Mouse (Mus musculus): ENCODE measurements around the gene Zfpm1.

DNA sequence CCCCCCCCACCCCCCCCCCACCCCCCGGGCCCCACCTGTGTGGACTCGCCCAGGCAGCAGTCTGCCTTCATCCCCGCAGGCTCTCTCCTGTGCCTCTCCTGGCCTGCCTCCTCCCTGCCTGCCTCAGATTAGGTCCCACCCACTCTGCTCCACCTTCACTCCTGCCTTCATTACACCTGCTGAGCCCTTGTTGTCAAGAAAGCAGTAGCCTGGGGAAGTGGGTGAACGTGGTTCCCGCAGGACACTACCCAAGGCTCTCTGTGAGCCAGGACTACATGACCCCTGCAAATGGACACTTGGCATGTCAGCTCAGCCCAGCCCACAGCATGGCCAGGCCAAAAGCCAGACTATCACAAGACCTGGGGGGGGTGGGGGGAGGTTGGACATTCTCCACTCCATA, 62.3 kb downstream of the Zfpm1 start:
- TF ChIP-seq POLR2A (IDR thresholded peaks at IDR 0.05; ENCODE audit: extremely low read depth, insufficient read depth, low read length) (no peak), CTCF (IDR thresholded peaks at IDR 0.05; ENCODE audit: low read depth, low read length) (no peak)

Measured in liver, adult 2 months (tissue).